Mouse (Mus musculus) heart, adult 18-20 months (tissue): ENCODE measurements at regions not wholly inside any gene's neighbourhood (a gene's known extent, or its start where the extent isn't known, plus 50 kb on each side); places are given as distances from the start of the nearest gene placed in this dataset.
A peak's percentile ranks its signal among the peaks of the same experiment; 100 is the strongest.

Experiments used
- DNase-seq, 2 experiments: peaks; one replicate each; pipeline ENCODE4 v3.0.0; 2021 to 2022; ENCODE audit warnings: mixed read lengths in 1 of 2

DNA sequence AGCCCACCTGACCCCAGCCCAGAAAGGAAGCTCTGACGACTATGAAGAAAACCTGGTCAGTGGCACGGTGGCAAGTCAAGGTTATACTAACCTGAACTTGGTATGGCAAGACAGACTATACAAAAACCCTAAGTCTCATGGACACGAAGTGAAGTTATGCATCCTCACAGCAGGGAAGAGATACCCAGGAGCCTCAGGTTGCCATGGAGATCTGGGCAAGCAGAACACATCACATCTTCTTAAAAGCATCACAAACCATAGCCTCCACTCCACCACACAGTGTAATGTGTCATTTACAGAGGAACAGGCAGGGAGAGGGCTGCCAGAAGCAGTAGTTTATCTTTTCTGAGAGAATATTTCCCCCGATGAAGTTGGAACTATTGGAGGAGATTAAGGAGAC, 146.5 kb downstream of the Slc39a8 start:
- DNase-seq = no peak

DNA sequence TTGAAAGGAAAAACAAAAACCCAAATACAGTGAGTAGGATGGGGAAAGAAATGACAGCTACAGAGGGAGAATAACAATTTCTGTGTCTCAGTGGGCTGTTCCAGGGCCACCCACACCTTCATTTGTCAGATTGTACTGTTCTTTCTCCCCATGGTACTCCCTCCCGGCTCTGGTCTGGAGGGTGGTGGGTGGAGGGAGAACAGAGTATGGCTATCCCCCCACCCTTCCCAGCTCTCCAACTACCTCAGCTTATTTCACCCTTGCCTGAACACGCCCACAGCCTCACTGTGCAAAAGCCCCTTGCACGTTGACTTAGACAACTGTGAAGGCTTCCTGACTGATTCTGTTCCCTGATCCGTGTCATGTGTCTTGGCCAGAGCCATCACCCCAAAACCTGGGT, 147.3 kb downstream of the Slc39a8 start:
- no peak for DNase-seq

GRCm38 (mm10) chr3:135973243-135973642, 148.2 kb downstream of the Slc39a8 start:
- DNase-seq = no peak

DNA sequence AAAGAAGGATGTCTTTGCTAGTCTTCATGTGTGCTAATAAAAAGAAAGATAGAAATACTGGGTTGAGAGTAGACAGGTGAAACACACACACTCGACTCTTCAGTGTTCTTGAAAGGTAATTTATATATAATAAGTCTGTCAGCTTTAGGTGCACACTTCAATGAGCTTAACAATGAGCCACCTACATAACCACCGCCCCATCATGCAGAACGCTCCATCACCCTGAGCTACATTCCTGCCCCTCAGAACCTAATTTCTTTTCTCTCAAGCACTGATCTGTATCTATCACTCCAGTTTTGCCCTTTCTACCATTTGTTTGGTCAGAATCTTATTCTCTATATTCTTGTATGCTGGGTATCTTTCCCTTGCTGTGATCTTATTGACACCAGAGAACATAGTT, 148.8 kb downstream of the Slc39a8 start:
- no peak for DNase-seq

DNA sequence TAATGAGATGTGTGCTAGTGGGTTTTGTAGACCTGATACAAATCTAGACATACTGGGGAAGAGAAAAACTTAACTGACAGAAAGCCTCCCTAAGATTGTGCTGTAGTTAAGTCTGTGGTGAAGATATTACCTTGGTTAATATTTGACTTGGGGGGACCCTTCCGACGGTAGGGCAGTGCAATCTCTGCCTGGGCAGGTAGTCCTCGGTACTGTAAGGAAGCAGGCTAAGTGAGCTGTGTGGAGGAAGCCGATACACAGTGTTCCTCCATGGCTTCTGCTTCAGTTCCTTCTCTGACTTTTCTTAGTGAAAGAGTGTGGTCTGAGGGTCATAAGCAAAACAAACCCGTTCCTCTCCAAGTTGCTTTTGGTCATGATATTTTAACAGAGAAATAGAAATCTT, 149.7 kb downstream of the Slc39a8 start:
- DNase-seq = no peak

- no peak for DNase-seq
These were observed 162.1 kb downstream of the Slc39a8 start for GRCm38 (mm10) chr3:135987171-135987570.

DNA sequence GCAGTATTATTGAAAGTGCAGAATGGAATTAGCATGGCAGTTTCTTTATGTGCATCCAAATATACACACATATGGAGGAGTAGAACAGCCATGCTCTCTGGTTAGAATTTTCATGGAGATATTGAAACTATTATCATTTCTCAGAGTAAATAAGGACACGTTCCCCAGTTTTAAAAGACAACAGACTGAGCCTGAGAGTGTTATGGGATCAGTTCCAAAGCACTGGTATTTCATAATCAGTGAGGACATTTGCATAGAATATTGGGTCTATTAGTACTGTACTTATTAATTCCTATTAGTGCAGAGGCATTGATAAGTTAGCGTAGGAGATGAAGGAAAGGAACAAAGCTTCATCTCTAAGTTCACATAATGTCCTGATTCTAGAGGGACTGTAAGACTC, 164.2 kb downstream of the Slc39a8 start:
- no peak for DNase-seq

- no peak for DNase-seq
These were observed 165.3 kb downstream of the Slc39a8 start for GRCm38 (mm10) chr3:135990338-135990737.

DNA sequence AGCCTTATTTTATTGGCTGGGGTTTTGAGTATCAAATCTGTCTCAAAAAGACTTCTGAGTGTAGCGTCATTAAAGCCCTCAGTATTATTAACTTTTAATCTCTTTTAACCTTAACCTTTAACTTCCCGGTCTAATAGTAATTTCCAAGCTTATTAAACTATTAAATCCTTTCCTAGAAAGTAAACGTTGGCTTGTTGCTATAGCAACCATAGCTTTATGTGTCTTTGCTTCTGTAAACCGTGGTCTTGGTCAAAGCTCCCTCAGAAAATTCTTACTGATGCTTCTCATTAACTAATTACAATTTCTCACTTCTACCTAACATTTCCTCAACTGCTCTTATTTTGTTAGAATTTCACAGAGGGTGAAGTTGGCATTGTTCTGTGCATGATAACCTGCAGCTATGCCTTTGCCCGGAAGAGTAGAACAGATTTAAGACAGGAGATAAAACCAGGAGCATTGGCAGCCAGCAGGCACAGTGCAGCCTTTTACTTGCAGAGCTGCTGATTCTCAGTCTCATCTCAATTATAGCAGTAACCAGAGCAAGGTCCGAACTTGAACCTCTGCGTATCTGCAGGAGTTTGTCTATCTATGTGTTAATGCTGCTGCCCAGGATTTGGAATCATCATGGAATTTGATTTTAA, 165.9 kb downstream of the Slc39a8 start:
- no peak for DNase-seq

GRCm38 (mm10) chr3:136000592-136001160, 175.6 kb downstream of the Slc39a8 start:
- peak in 1 of 2 experiments; percentile 25 for DNase-seq
